Mouse (Mus musculus): ENCODE measurements around the gene Prl. TPM values are rescaled to one million over a fixed set of nuclear protein-coding genes. Genes with fewer than 3 reads are reported as not detected.
"Not testable (repeated sequence)": the region's sequence is repeated elsewhere in the genome, so short reads cannot be mapped to it uniquely, and the experiment has no call there.

The Prl gene
- not detected for polyA plus RNA-seq (2021)

GRCm38 (mm10) chr13:27057270-27057669 is at the start of gene Prl:
Gene Prl, plus strand, starts transcription at chr13:27057570.
- no peak for ATAC-seq
- H3K27me3 ChIP-seq = no peaks in the 10 kb centered on the region
- in situ Hi-C loops (cut with MboI; ENCODE audit: low pct_unique_long_range_greater_than_20kb) = no loop called here

DNA sequence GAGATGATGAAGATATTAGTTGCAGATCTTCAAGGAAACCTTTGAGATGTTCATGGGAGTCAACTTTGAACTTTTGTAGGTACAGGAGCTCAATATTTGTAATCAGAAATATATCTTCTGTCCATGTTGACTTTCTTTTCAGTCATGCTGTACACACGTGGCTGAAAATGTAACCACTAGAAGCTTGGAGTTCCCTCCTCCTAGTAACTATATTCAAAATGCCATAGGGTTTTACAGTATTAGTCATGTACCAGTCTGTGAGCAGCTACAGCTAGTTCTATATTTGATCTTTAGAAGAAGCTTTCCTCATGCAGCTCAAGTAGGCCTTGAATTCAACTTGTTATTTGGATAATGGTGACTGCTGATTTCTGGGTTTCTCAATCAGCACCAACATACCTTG is 30.8 kb upstream of the Prl start:
- CTCF ChIA-PET = no interaction called here
- no peaks in the 10 kb centered on the region for H3K27me3 ChIP-seq
- POLR2A ChIA-PET = no interaction called here
- no peak for TF ChIP-seq CTCF (IDR thresholded peaks at IDR 0.05)
- no peak for ATAC-seq
- in situ Hi-C loops (cut with MboI; ENCODE audit: low pct_unique_long_range_greater_than_20kb) = no loop called here
- DNase-seq (ENCODE audit: low read depth, low spot score) = no peak

More at GRCm38 (mm10) chr13:27057270-27057669, at the start of gene Prl:
- ChIA-PET POLR2A (no interaction called here), CTCF (interaction anchor here (1.2 kb wide), 1 partner anchor 13 kb away, joined by 3 read pairs; no protein-coding TSS in a partner anchor)
- no peak for DNase-seq (ENCODE audit: low read depth, low spot score)
- no peak for TF ChIP-seq CTCF (IDR thresholded peaks at IDR 0.05)

- no peak for ATAC-seq
- no peaks in the 10 kb centered on the region for H3K27me3 ChIP-seq
- no peak for TF ChIP-seq CTCF (IDR thresholded peaks at IDR 0.05)
- DNase-seq (ENCODE audit: low read depth, low spot score) = no peak
- in situ Hi-C loops (cut with MboI; ENCODE audit: low pct_unique_long_range_greater_than_20kb) = no loop called here
- POLR2A ChIA-PET = no interaction called here
- CTCF ChIA-PET = no interaction called here
These were observed 30.0 kb upstream of the Prl start for GRCm38 (mm10) chr13:27027376-27027775.

- no peak for TF ChIP-seq CTCF (IDR thresholded peaks at IDR 0.05)
- no peaks in the 10 kb centered on the region for H3K27me3 ChIP-seq
- POLR2A ChIA-PET = no interaction called here
- in situ Hi-C loops (cut with MboI; ENCODE audit: low pct_unique_long_range_greater_than_20kb) = no loop called here
- ATAC-seq (no peak), DNase-seq (ENCODE audit: low read depth, low spot score) (no peak)
- CTCF ChIA-PET = no interaction called here
These were observed 28.7 kb upstream of the Prl start for GRCm38 (mm10) chr13:27028501-27029240.

GRCm38 (mm10) chr13:27031101-27031852 is 26.1 kb upstream of the Prl start:
- ChIA-PET CTCF (no interaction called here), POLR2A (no interaction called here)
- in situ Hi-C loops (cut with MboI; ENCODE audit: low pct_unique_long_range_greater_than_20kb) = no loop called here
- DNase-seq (ENCODE audit: low read depth, low spot score) (no peak), ATAC-seq (no peak)
- no peaks in the 10 kb centered on the region for H3K27me3 ChIP-seq
- no peak for TF ChIP-seq CTCF (IDR thresholded peaks at IDR 0.05)

GRCm38 (mm10) chr13:27031853-27032240 is 25.5 kb upstream of the Prl start:
- POLR2A ChIA-PET = no interaction called here
- CTCF ChIA-PET = no interaction called here
- no peak for DNase-seq (ENCODE audit: low read depth, low spot score)
- ATAC-seq = no peak
- H3K27me3 ChIP-seq = no peaks in the 10 kb centered on the region
- in situ Hi-C loops (cut with MboI; ENCODE audit: low pct_unique_long_range_greater_than_20kb) = no loop called here
- no peak for TF ChIP-seq CTCF (IDR thresholded peaks at IDR 0.05)

GRCm38 (mm10) chr13:27032998-27033397 is 24.4 kb upstream of the Prl start:
- ChIA-PET POLR2A (no interaction called here), CTCF (no interaction called here)
- peak; percentile 51 for DNase-seq (ENCODE audit: low read depth, low spot score)
- H3K27me3 ChIP-seq = no peaks in the 10 kb centered on the region
- in situ Hi-C loops (cut with MboI; ENCODE audit: low pct_unique_long_range_greater_than_20kb) = no loop called here
- TF ChIP-seq CTCF (IDR thresholded peaks at IDR 0.05) = no peak
- ATAC-seq = peak; percentile 99

GRCm38 (mm10) chr13:27042185-27042584 is 15.2 kb upstream of the Prl start:
- DNase-seq (ENCODE audit: low read depth, low spot score) = no peak
- ChIA-PET POLR2A (no interaction called here), CTCF (no interaction called here)
- no peak for ATAC-seq
- no peaks in the 10 kb centered on the region for H3K27me3 ChIP-seq
- in situ Hi-C loops (cut with MboI; ENCODE audit: low pct_unique_long_range_greater_than_20kb) = no loop called here
- TF ChIP-seq CTCF (IDR thresholded peaks at IDR 0.05) = no peak

DNA sequence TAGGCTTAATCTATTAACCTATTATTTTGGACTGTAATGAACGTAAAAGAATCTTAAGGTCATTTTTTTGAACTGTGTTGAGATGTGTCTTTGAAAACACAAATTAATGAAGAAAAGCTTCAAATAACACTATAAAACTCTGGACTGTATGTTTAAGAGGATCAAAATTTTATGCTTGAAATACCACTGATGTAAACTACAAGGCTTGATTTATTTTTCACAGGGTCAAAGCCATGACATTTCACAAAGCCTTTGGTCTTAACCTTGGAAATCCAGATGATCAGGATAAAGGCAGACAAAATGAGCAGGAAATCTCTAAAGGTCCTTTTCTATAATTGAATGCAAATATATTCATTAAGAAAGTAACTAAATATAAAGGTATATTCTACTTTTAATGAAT is 14.0 kb upstream of the Prl start:
- CTCF ChIA-PET = no interaction called here
- in situ Hi-C loops (cut with MboI; ENCODE audit: low pct_unique_long_range_greater_than_20kb) = no loop called here
- no peaks in the 10 kb centered on the region for H3K27me3 ChIP-seq
- ATAC-seq (no peak), DNase-seq (ENCODE audit: low read depth, low spot score) (no peak)
- TF ChIP-seq CTCF (IDR thresholded peaks at IDR 0.05) = no peak
- POLR2A ChIA-PET = no interaction called here

GRCm38 (mm10) chr13:27059177-27059576 is 1.8 kb downstream of the Prl start:
- POLR2A ChIA-PET = interaction anchor here (1.0 kb wide), 1 partner anchor 9 kb away, joined by 3 read pairs; no protein-coding TSS in a partner anchor
- in situ Hi-C loops (cut with MboI; ENCODE audit: low pct_unique_long_range_greater_than_20kb) = no loop called here
- DNase-seq (ENCODE audit: low read depth, low spot score) = no peak
- H3K27me3 ChIP-seq = no peaks in the 10 kb centered on the region
- ATAC-seq = no peak
- CTCF ChIA-PET = no interaction called here
- no peak for TF ChIP-seq CTCF (IDR thresholded peaks at IDR 0.05)

DNA sequence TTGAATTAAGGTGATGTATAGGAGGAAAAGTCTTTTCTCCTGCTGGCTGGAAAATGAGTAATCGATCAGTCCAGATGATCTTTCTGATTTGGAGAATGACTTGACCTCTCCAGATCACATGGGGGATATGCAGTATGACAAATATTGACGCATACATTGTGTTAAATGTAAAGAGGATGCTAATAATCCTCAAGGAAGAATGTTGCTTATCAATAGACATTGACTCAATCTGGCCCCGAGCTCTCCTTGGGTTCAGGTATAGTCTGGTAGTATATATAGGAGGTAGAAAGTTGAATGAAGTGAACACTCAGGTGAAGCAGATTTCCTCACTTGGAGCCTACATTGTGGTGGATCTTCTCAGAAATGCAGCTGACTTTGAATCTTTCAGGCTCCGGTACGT is 36.5 kb downstream of the Prl start, which contains the start of gene Prl3d1:
Prl3d1 (plus strand) TSS at position 301 of the 400 bp plus-strand sequence.
- POLR2A ChIA-PET; ATAC-seq; CTCF ChIA-PET; DNase-seq (ENCODE audit: low read depth, low spot score); in situ Hi-C loops (cut with MboI; ENCODE audit: low pct_unique_long_range_greater_than_20kb); H3K27me3 ChIP-seq: not testable (repeated sequence)

Other genes starting within 250 kb of the Prl start
- not detected for gene Prl3d1, start 36.6 kb downstream of the Prl start, polyA plus RNA-seq (2021)
- not detected for gene Prl3d2, start 64.1 kb downstream of the Prl start, polyA plus RNA-seq (2021)
- gene Prl3d3, start 99.2 kb downstream of the Prl start, polyA plus RNA-seq (2021) = not detected
- not detected for gene Prl3c1, start 139.1 kb downstream of the Prl start, polyA plus RNA-seq (2021)
- not detected for gene Prl3b1, start 184.3 kb downstream of the Prl start, polyA plus RNA-seq (2021)
- gene Prl3a1, start 201.9 kb downstream of the Prl start, polyA plus RNA-seq (2021) = not detected